Mouse (Mus musculus) forebrain, embryonic 12.5 days (tissue): ENCODE measurements around the gene Snx29. TPM values are rescaled to one million over a fixed set of nuclear protein-coding genes. Genes with fewer than 3 reads are reported as not detected.

ENCODE experiments used
- ATAC-seq: fragments of 200-750 bp; cut with Nextera tagmentation; 2 replicates; pipeline ENCODE4 v1.8.0; 2017; ENCODE audit warnings: moderate TSS enrichment; ENCODE audit not compliant: low FRiP score
- H3K27ac ChIP-seq: fragments of 300-500 bp; sonication (generic); 2 replicates; pipeline ENCODE4 v1.5.1; 2016; ENCODE audit warnings: mild to moderate bottlenecking
- H3K27me3 ChIP-seq: fragments of 300-500 bp; sonication (generic); 2 replicates; pipeline ENCODE4 v1.6.1; 2016; ENCODE audit warnings: mild to moderate bottlenecking
- H3K36me3 ChIP-seq: fragments of 300-500 bp; sonication (generic); replicated peaks from 2 replicates; pipeline ENCODE4 v1.6.1; 2016; ENCODE audit warnings: mild to moderate bottlenecking
- H3K4me1 ChIP-seq: fragments of 300-500 bp; sonication (generic); 2 replicates; pipeline ENCODE4 v1.6.1; 2016
- H3K4me2 ChIP-seq: fragments of 300-500 bp; sonication (generic); 2 replicates; pipeline ENCODE4 v1.6.1; 2016; ENCODE audit warnings: mild to moderate bottlenecking, moderate library complexity
- H3K4me3 ChIP-seq: fragments of 300-500 bp; sonication (generic); replicated peaks from 2 replicates; pipeline ENCODE4 v1.5.1; 2016; ENCODE audit warnings: mild to moderate bottlenecking
- H3K9ac ChIP-seq: fragments of 300-500 bp; sonication (generic); 2 replicates; pipeline ENCODE4 v1.6.1; 2016; ENCODE audit warnings: mild to moderate bottlenecking
- H3K9me3 ChIP-seq: fragments of 300-500 bp; sonication (generic); 2 replicates; pipeline ENCODE4 v1.6.1; 2016
- WGBS: fragments of 180-500 bp; shearing (Covaris S2); methylation state at CpG from one replicate; pipeline ENCODE4 v1.1.7; 2016; 5-methylcytosine and 5-hydroxymethylcytosine counted together
- polyA plus RNA-seq: library from polyadenylated mRNA; unstranded; fragments of >200 nt; fragmentation: Nextera tagmentation; extraction: Ambion mirVana; gene quantifications from 2 replicates; pipeline ENCODE4 v1.2.1, GENCODE M21; 2016

The Snx29 gene
- polyA plus RNA-seq, 1 experiment from 2014 or later: 16.4 TPM

- H3K4me3 ChIP-seq: no peak overlapping the region
- no peak overlapping the region for H3K27ac ChIP-seq
- no peaks in the 10 kb centered on the region for H3K36me3 ChIP-seq
- H3K9me3 ChIP-seq: no peaks in the 10 kb centered on the region
- no peak overlapping the region for H3K9ac ChIP-seq
- 60% methylated on average over 4 of the region's 4 CpGs for WGBS
- no peak for ATAC-seq
- peaks cover 3% of the 10 kb centered on the region; the same call in 1 of the 2 replicates for H3K4me1 ChIP-seq
- H3K27me3 ChIP-seq: no peaks in the 10 kb centered on the region
- H3K4me2 ChIP-seq: no peak overlapping the region
These were observed 353.3 kb downstream of the Snx29 start for GRCm38 (mm10) chr16:11676006-11676405.

DNA sequence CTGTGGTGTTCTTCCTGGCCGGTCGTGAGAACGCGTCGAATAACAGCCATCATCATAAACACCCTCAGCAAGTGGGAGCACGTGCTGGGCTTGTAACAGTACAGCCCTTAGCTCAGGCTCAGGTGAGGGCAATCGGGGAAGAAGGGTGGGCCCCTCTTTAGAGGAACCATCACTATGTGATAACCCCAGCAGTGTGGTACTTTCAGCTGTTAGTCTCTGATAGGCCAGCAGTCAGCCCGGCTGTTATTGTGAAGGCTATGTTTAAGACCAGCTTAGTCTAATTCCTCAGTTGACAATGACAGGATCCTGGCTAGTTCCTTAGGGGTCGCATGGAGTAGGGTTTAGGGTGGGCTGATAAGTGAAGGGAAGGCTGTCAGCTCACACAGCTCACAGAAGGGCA, 362.6 kb downstream of the Snx29 start:
- no peaks in the 10 kb centered on the region for H3K4me1 ChIP-seq
- no peaks in the 10 kb centered on the region for H3K36me3 ChIP-seq
- H3K9ac ChIP-seq: no peak overlapping the region
- no peaks in the 10 kb centered on the region for H3K27me3 ChIP-seq
- no peaks in the 10 kb centered on the region for H3K9me3 ChIP-seq
- no peak overlapping the region for H3K4me2 ChIP-seq
- no peak overlapping the region for H3K4me3 ChIP-seq
- H3K27ac ChIP-seq: no peak overlapping the region
- 89% methylated on average over 9 of the region's 9 CpGs for WGBS
- no peak for ATAC-seq

DNA sequence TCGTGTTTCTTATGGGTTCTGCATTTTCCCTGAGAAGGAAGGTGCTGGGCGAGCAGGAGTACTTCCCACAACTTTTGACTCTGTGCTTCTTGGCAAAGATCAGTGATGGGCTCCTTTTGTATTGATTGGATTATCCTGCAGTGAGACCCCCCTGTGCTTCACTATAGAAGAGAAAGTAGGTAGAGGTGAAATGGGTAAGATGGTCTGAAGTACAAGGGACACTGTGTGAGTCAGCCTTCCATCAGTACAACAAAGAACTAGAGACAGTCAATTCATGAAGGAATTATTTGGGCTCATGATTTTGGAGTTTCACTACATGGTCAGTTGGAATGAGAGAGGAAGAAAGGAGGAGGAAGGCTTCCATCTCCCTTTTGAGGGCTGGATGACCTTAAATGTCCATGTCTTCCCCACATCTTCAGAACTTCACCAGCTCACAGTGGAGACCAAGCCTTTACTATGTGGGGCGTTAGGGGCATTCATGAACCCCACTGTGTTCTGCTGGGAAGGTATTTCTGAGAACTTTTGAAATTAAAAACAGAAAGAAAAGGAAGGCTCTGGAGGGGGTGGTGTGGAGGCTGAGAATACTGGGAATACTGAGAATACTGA, 363.1 kb downstream of the Snx29 start:
- H3K9ac ChIP-seq: no peak overlapping the region
- no peaks in the 10 kb centered on the region for H3K4me1 ChIP-seq
- no peak overlapping the region for H3K27ac ChIP-seq
- no peaks in the 10 kb centered on the region for H3K36me3 ChIP-seq
- no peak overlapping the region for H3K4me2 ChIP-seq
- H3K9me3 ChIP-seq: no peaks in the 10 kb centered on the region
- H3K4me3 ChIP-seq: no peak overlapping the region
- H3K27me3 ChIP-seq: no peaks in the 10 kb centered on the region
- no peak for ATAC-seq
- 71% methylated on average over 3 of the region's 3 CpGs for WGBS

GRCm38 (mm10) chr16:11687836-11688235, 365.1 kb downstream of the Snx29 start:
- ATAC-seq: no peak
- H3K4me1 ChIP-seq: peaks cover 11% of the 10 kb centered on the region; the same call in 1 of the 2 replicates
- H3K4me3 ChIP-seq: no peak overlapping the region
- H3K9ac ChIP-seq: no peak overlapping the region
- no peak overlapping the region for H3K4me2 ChIP-seq
- no peaks in the 10 kb centered on the region for H3K27me3 ChIP-seq
- no peaks in the 10 kb centered on the region for H3K9me3 ChIP-seq
- H3K36me3 ChIP-seq: no peaks in the 10 kb centered on the region
- no peak overlapping the region for H3K27ac ChIP-seq

DNA sequence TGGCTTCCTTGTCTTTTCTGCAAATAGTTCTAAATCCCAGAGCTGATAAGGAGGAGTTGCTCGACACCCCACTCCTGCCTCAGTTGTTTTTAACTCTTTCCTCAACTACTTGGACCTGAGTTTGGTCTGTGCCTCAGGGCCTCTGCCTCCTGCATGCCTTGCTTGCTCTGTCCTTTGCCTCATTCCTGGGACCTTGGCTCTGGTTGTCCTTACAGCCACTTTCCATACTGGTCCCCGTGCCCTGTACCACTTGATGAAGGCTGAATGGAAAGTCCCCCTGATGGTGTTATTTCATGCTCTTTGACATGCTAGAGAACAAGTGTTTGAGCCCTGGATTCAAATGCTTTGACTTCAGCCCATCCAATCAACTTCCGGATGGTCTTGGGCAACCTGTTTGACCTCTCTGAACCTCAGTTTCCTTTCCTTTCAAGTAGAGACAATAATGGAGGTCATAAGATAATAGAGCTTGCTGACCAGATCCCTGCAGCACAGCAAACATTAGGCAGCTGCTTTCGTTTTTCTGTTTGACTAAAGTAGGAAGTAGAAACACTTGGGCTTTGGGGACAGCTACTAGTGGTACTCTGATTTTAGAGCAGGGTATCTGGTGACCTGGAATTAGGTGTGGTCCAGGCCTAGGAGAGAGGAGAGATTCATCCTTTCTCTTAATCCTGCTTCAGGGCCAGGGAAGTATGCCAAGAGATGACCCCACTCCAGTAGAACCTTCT, 365.7 kb downstream of the Snx29 start:
- Histone ChIP-seq H3K9me3 (no peaks in the 10 kb centered on the region), H3K9ac (no peak overlapping the region), H3K27me3 (no peaks in the 10 kb centered on the region), H3K36me3 (no peaks in the 10 kb centered on the region), H3K27ac (no peak overlapping the region), H3K4me3 (no peak overlapping the region), H3K4me2 (no peak overlapping the region), H3K4me1 (peaks cover 17% of the 10 kb centered on the region; the same call in 1 of the 2 replicates)
- WGBS: 74% methylated on average over 4 of the region's 4 CpGs
- no peak for ATAC-seq

DNA sequence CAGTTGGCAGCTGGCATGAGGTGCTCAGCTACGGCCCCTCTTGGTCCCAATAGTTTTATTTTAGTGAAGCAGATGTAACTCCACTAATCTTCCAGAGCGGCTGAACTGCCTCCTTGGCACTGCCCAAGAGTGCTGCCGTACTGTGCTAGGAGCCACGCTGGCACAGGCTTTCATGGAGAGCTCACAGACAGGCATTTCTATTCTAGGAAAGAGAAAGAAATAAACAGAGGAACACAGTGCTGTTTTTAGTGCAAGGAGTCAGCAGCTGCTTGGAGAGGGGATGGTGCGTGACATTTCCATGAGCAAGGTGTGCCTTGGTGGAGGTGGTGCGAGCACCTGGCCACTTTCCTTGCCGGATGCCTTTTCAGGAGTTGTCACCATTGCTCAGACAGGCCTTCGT, 367.4 kb downstream of the Snx29 start:
- Histone ChIP-seq H3K4me2 (no peak overlapping the region), H3K27ac (no peak overlapping the region), H3K4me3 (no peak overlapping the region), H3K36me3 (no peaks in the 10 kb centered on the region), H3K9me3 (no peaks in the 10 kb centered on the region), H3K4me1 (peaks cover 17% of the 10 kb centered on the region; the same call in 1 of the 2 replicates), H3K9ac (no peak overlapping the region), H3K27me3 (no peaks in the 10 kb centered on the region)
- ATAC-seq: no peak
- 92% methylated on average over 8 of the region's 8 CpGs for WGBS

GRCm38 (mm10) chr16:11690756-11691155, 368.0 kb downstream of the Snx29 start:
- ATAC-seq: no peak
- Histone ChIP-seq H3K9me3 (no peaks in the 10 kb centered on the region), H3K4me3 (no peak overlapping the region), H3K4me1 (peaks cover 17% of the 10 kb centered on the region; the same call in 1 of the 2 replicates), H3K27me3 (no peaks in the 10 kb centered on the region), H3K4me2 (no peak overlapping the region), H3K27ac (no peak overlapping the region), H3K9ac (no peak overlapping the region), H3K36me3 (no peaks in the 10 kb centered on the region)
- 81% methylated on average over 4 of the region's 4 CpGs for WGBS

- Histone ChIP-seq H3K4me2 (no peak overlapping the region), H3K4me1 (peaks cover 17% of the 10 kb centered on the region; the same call in 1 of the 2 replicates), H3K9ac (no peak overlapping the region), H3K36me3 (no peaks in the 10 kb centered on the region), H3K9me3 (no peaks in the 10 kb centered on the region), H3K27me3 (no peaks in the 10 kb centered on the region), H3K4me3 (no peak overlapping the region), H3K27ac (no peak overlapping the region)
- ATAC-seq: no peak; the same call in 1 of the 2 replicates
- 74% methylated on average over 9 of the region's 9 CpGs for WGBS
These were observed 368.9 kb downstream of the Snx29 start for GRCm38 (mm10) chr16:11691487-11692200.

GRCm38 (mm10) chr16:11692744-11693143, 370.0 kb downstream of the Snx29 start:
- 68% methylated on average over 5 of the region's 5 CpGs for WGBS
- H3K9me3 ChIP-seq: no peaks in the 10 kb centered on the region
- no peak overlapping the region for H3K4me2 ChIP-seq
- H3K4me3 ChIP-seq: no peak overlapping the region
- H3K36me3 ChIP-seq: no peaks in the 10 kb centered on the region
- no peak overlapping the region for H3K9ac ChIP-seq
- ATAC-seq: no peak
- H3K27ac ChIP-seq: no peak overlapping the region
- peaks cover 17% of the 10 kb centered on the region; the same call in 1 of the 2 replicates for H3K4me1 ChIP-seq
- H3K27me3 ChIP-seq: no peaks in the 10 kb centered on the region

GRCm38 (mm10) chr16:11694386-11694785, 371.7 kb downstream of the Snx29 start:
- Histone ChIP-seq H3K27me3 (no peaks in the 10 kb centered on the region), H3K9ac (no peak overlapping the region), H3K4me1 (peaks cover 17% of the 10 kb centered on the region; the same call in 1 of the 2 replicates), H3K4me2 (no peak overlapping the region), H3K9me3 (no peaks in the 10 kb centered on the region), H3K4me3 (no peak overlapping the region), H3K27ac (no peak overlapping the region), H3K36me3 (no peaks in the 10 kb centered on the region)
- ATAC-seq: no peak
- WGBS: 68% methylated on average over 4 of the region's 4 CpGs

GRCm38 (mm10) chr16:11696767-11697166, 374.1 kb downstream of the Snx29 start:
- Histone ChIP-seq H3K9ac (no peak overlapping the region), H3K27ac (no peak overlapping the region), H3K4me3 (no peak overlapping the region), H3K27me3 (no peaks in the 10 kb centered on the region), H3K4me1 (peaks cover 14% of the 10 kb centered on the region; the same call in 1 of the 2 replicates), H3K4me2 (no peak overlapping the region), H3K36me3 (no peaks in the 10 kb centered on the region), H3K9me3 (no peaks in the 10 kb centered on the region)
- no peak for ATAC-seq
- WGBS: 77% methylated on average over 3 of the region's 3 CpGs

GRCm38 (mm10) chr16:11697710-11698357, 375.1 kb downstream of the Snx29 start:
- Histone ChIP-seq H3K9me3 (no peaks in the 10 kb centered on the region), H3K36me3 (no peaks in the 10 kb centered on the region), H3K27ac (no peak overlapping the region), H3K4me3 (no peak overlapping the region), H3K4me2 (no peak overlapping the region), H3K4me1 (0 out of 2 replicates have a peak, but pooled peaks cover 7% of the 10 kb centered on the region), H3K9ac (no peak overlapping the region), H3K27me3 (no peaks in the 10 kb centered on the region)
- 75% methylated on average over 8 of the region's 8 CpGs for WGBS
- ATAC-seq: peak; percentile 36; the same call in 1 of the 2 replicates
